16 mouse cellular contexts compared by ENCODE assay signal in genomic region chr1:135281841-135282240, GRCm38 (mm10). TPM values are rescaled to one million over a fixed set of nuclear protein-coding genes. Genes with fewer than 3 reads are reported as not detected.
DNase-seq lines count a peak whose midpoint lies in the region; ATAC-seq and TF ChIP-seq lines count a peak whose summit lies in the region.
"Had no signal": no experiment of that assay in that cellular context is flagged by ENCODE, and none has a peak within 500 bp of the region (broad histone marks: within the 10 kb centered on the region; RNA-seq: fewer than 3 reads in every experiment).

No protein-coding gene starts in this region.

- TF ChIP-seq EP300 in liver, postnatal 0 days (IDR thresholded peaks at IDR 0.05; ENCODE audit: low read depth) = no peak

- H3K9me3 ChIP-seq in embryonic facial prominence, embryonic 13.5 days = no peaks in the 10 kb centered on the region
- H3K9me3 ChIP-seq in embryonic facial prominence, embryonic 10.5 days = no peaks in the 10 kb centered on the region
- no peaks in the 10 kb centered on the region for H3K9me3 ChIP-seq in liver, postnatal 0 days (ENCODE audit: low read length)
- H3K9me3 ChIP-seq: midbrain, embryonic 12.5 days had no signal

- DNase-seq in embryonic facial prominence, embryonic 10.5 days (ENCODE audit: low spot score) = no peak
- DNase-seq in layer of hippocampus, adult 2 months (ENCODE audit: low spot score in 2 of 2) = no peak
- DNase-seq in layer of hippocampus, adult 11-12 months (ENCODE audit: low spot score) = no peak
- no peak for DNase-seq in liver, postnatal 0 days
- no peak for DNase-seq in right cerebral cortex, postnatal 4 days
- DNase-seq: cerebellum, adult 8-10 months; thymus, postnatal 4 days had no signal

- peaks cover 31% of the 10 kb centered on the region for H3K36me3 ChIP-seq in embryonic facial prominence, embryonic 13.5 days
- peaks cover 45% of the 10 kb centered on the region for H3K36me3 ChIP-seq in embryonic facial prominence, embryonic 10.5 days (replicated peaks)
- H3K36me3 ChIP-seq in liver, postnatal 0 days (replicated peaks; ENCODE audit: insufficient read depth, low read length) = peaks cover 19% of the 10 kb centered on the region

- H3K4me2 ChIP-seq in embryonic facial prominence, embryonic 13.5 days = peak overlapping the region; percentile 68; the same call in 1 of the 2 replicates
- H3K4me2 ChIP-seq in liver, postnatal 0 days (ENCODE audit: low read depth, low read length) = peak overlapping the region; percentile 78

- no peak for TF ChIP-seq CTCF in layer of hippocampus, adult 2 months (conservative IDR thresholded peaks at IDR 0.05)
- TF ChIP-seq CTCF in liver, postnatal 0 days (IDR thresholded peaks at IDR 0.05; ENCODE audit: low read depth) = no peak

- 94% methylated on average over 17 of the region's 17 CpGs for WGBS in embryonic facial prominence, embryonic 13.5 days
- 96% methylated on average over 17 of the region's 17 CpGs for WGBS in embryonic facial prominence, embryonic 10.5 days
- 88% methylated on average over 17 of the region's 17 CpGs for WGBS in liver, postnatal 0 days (ENCODE audit: insufficient replicate concordance)

- H3K27ac ChIP-seq in embryonic facial prominence, embryonic 13.5 days = no peak overlapping the region
- H3K27ac ChIP-seq in embryonic facial prominence, embryonic 10.5 days (replicated peaks) = no peak overlapping the region
- H3K27ac ChIP-seq in layer of hippocampus, adult 2 months = peak overlapping the region; percentile 98; the same call in 1 of the 2 replicates
- 0 out of 2 replicates have a peak overlapping the region, but pooled peaks have one; percentile 64 for H3K27ac ChIP-seq in brown adipose tissue, adult 24 weeks (replicated peaks; ENCODE audit: low read depth, low read length)
- peak overlapping the region; percentile 92 for H3K27ac ChIP-seq in liver, postnatal 0 days (ENCODE audit: low read depth)
- H3K27ac ChIP-seq: midbrain, embryonic 12.5 days had no signal

- no peak overlapping the region for H3K9ac ChIP-seq in embryonic facial prominence, embryonic 13.5 days
- no peak overlapping the region for H3K9ac ChIP-seq in liver, postnatal 0 days (replicated peaks)
- H3K9ac ChIP-seq: lung, embryonic 14.5 days; midbrain, embryonic 12.5 days had no signal

- H3K4me3 ChIP-seq in embryonic facial prominence, embryonic 13.5 days = no peak overlapping the region
- H3K4me3 ChIP-seq in embryonic facial prominence, embryonic 10.5 days = no peak overlapping the region
- H3K4me3 ChIP-seq in layer of hippocampus, adult 2 months = no peak overlapping the region; the same call in 1 of the 2 replicates
- peak overlapping the region; percentile 88 for H3K4me3 ChIP-seq in brown adipose tissue, adult 24 weeks (ENCODE audit: insufficient read depth, low read depth, low read length)
- H3K4me3 ChIP-seq in liver, postnatal 0 days (ENCODE audit: low read depth, low read length) = peak overlapping the region; percentile 84

- H3K27me3 ChIP-seq in embryonic facial prominence, embryonic 13.5 days = no peaks in the 10 kb centered on the region
- no peaks in the 10 kb centered on the region for H3K27me3 ChIP-seq in embryonic facial prominence, embryonic 10.5 days (replicated peaks; ENCODE audit: low read depth, poor library complexity, severe bottlenecking)
- no peaks in the 10 kb centered on the region for H3K27me3 ChIP-seq in liver, postnatal 0 days (ENCODE audit: insufficient read depth, low read length)
- H3K27me3 ChIP-seq: CH12.LX; midbrain, embryonic 12.5 days; Patski had no signal

- H3K4me1 ChIP-seq in embryonic facial prominence, embryonic 13.5 days = peaks cover 19% of the 10 kb centered on the region; the same call in 1 of the 2 replicates
- H3K4me1 ChIP-seq in embryonic facial prominence, embryonic 10.5 days = peaks cover 20% of the 10 kb centered on the region
- H3K4me1 ChIP-seq in brown adipose tissue, adult 24 weeks (ENCODE audit: control insufficient read depth, insufficient read depth, insufficient read length, low read length) = peaks cover 7% of the 10 kb centered on the region
- peaks cover 13% of the 10 kb centered on the region for H3K4me1 ChIP-seq in liver, postnatal 0 days (ENCODE audit: insufficient read depth)

- no peak for ATAC-seq in embryonic facial prominence, embryonic 13.5 days (ENCODE audit: insufficient number of reproducible peaks, insufficient read depth, low FRiP score, low TSS enrichment, low read depth)
- ATAC-seq in liver, postnatal 0 days = no peak
- ATAC-seq in erythroblast, adult 5-6 weeks (replicated peaks; ENCODE audit: low FRiP score, poor library complexity, severe bottlenecking) = no peak
- ATAC-seq: Patski had no signal

RNA-seq across cellular contexts. Expression of gene Rnpep, which starts 2.0 kb away (rescaled TPM):
- polyA plus RNA-seq in embryonic facial prominence, embryonic 13.5 days (2015; fragmentation: Nextera tagmentation; extraction: Ambion mirVana) = 87.9 and 93.5 TPM in 2 replicates
- 97.1 and 100 TPM in 2 replicates for polyA plus RNA-seq in embryonic facial prominence, embryonic 10.5 days (2016; fragmentation: Nextera tagmentation; extraction: Ambion mirVana)
- 10 to 100 TPM; 60.3 to 65.3 TPM for total RNA-seq in layer of hippocampus, adult 2 months (2021)
- polyA plus RNA-seq in brown adipose tissue, adult 24 weeks (2012; ENCODE audit: insufficient read depth, insufficient read length, missing spikeins) = 32.3 and 39.4 TPM in 2 replicates
- polyA plus RNA-seq in liver, postnatal 0 days (2015; fragmentation: Nextera tagmentation; extraction: Ambion mirVana) = 20.0 TPM in 2 replicates
- total RNA-seq in erythroblast, adult 5-6 weeks (2015; ENCODE audit: low replicate concordance) = 19.4 and 26.9 TPM in 2 replicates
- 15.3 and 18.6 TPM in 2 replicates for total RNA-seq in erythroblast, adult 5-6 weeks (2017; ENCODE audit: low replicate concordance)

RNA-seq across cellular contexts. Expression of gene Elf3, which starts 23.5 kb away (rescaled TPM):
- polyA plus RNA-seq in embryonic facial prominence, embryonic 13.5 days (2015; fragmentation: Nextera tagmentation; extraction: Ambion mirVana) = 9.0 and 12.2 TPM in 2 replicates
- polyA plus RNA-seq in embryonic facial prominence, embryonic 10.5 days (2016; fragmentation: Nextera tagmentation; extraction: Ambion mirVana) = 6.3 and 6.4 TPM in 2 replicates
- total RNA-seq in layer of hippocampus, adult 2 months (2021) = not detected
- polyA plus RNA-seq in brown adipose tissue, adult 24 weeks (2012; ENCODE audit: insufficient read depth, insufficient read length, missing spikeins) = not detected in 2 replicates
- 0.59 and 0.67 TPM in 2 replicates for polyA plus RNA-seq in liver, postnatal 0 days (2015; fragmentation: Nextera tagmentation; extraction: Ambion mirVana)
- not detected in 2 replicates for total RNA-seq in erythroblast, adult 5-6 weeks (2015; ENCODE audit: low replicate concordance)
- not detected in 2 replicates for total RNA-seq in erythroblast, adult 5-6 weeks (2017; ENCODE audit: low replicate concordance)
- total RNA-seq: layer of hippocampus, adult 18-20 months; left cerebral cortex, postnatal 14 days had no signal

RNA-seq across cellular contexts. Expression of gene Timm17a, which starts 31.7 kb away (rescaled TPM):
- 165 and 192 TPM in 2 replicates for polyA plus RNA-seq in embryonic facial prominence, embryonic 13.5 days (2015; fragmentation: Nextera tagmentation; extraction: Ambion mirVana)
- polyA plus RNA-seq in embryonic facial prominence, embryonic 10.5 days (2016; fragmentation: Nextera tagmentation; extraction: Ambion mirVana) = 213 and 215 TPM in 2 replicates
- 100 to 1,000 TPM; 177 to 178 TPM for total RNA-seq in layer of hippocampus, adult 2 months (2021)
- polyA plus RNA-seq in brown adipose tissue, adult 24 weeks (2012; ENCODE audit: insufficient read depth, insufficient read length, missing spikeins) = 295 and 336 TPM in 2 replicates
- polyA plus RNA-seq in liver, postnatal 0 days (2015; fragmentation: Nextera tagmentation; extraction: Ambion mirVana) = 122 and 124 TPM in 2 replicates
- 15.8 and 34.1 TPM in 2 replicates for total RNA-seq in erythroblast, adult 5-6 weeks (2015; ENCODE audit: low replicate concordance)
- total RNA-seq in erythroblast, adult 5-6 weeks (2017; ENCODE audit: low replicate concordance) = 3.3 TPM in 2 replicates

RNA-seq across cellular contexts. Expression of gene Lmod1, which starts 42.8 kb away (rescaled TPM):
- 0.42 and 0.59 TPM in 2 replicates for polyA plus RNA-seq in embryonic facial prominence, embryonic 13.5 days (2015; fragmentation: Nextera tagmentation; extraction: Ambion mirVana)
- 0.31 and 0.33 TPM in 2 replicates for polyA plus RNA-seq in embryonic facial prominence, embryonic 10.5 days (2016; fragmentation: Nextera tagmentation; extraction: Ambion mirVana)
- total RNA-seq in layer of hippocampus, adult 2 months (2021) = under 1 TPM; 0.39 to 0.61 TPM
- 1.8 and 2.1 TPM in 2 replicates for polyA plus RNA-seq in brown adipose tissue, adult 24 weeks (2012; ENCODE audit: insufficient read depth, insufficient read length, missing spikeins)
- polyA plus RNA-seq in liver, postnatal 0 days (2015; fragmentation: Nextera tagmentation; extraction: Ambion mirVana) = 0.13 and 0.14 TPM in 2 replicates
- not detected in 2 replicates for total RNA-seq in erythroblast, adult 5-6 weeks (2015; ENCODE audit: low replicate concordance)
- not detected in 2 replicates for total RNA-seq in erythroblast, adult 5-6 weeks (2017; ENCODE audit: low replicate concordance)
- total RNA-seq: CH12.LX had no signal

Comparison
In these comparisons a context has a peak if more than half of its experiments do, and no peak if none do; other contexts are left out.
1. H3K27ac ChIP-seq: peak in layer of hippocampus, adult 2 months (single experiment), brown adipose tissue, adult 24 weeks (single experiment) and liver, postnatal 0 days (single experiment); none in embryonic facial prominence, embryonic 13.5 days (single experiment) and embryonic facial prominence, embryonic 10.5 days (single experiment).
2. H3K4me3 ChIP-seq: peak in brown adipose tissue, adult 24 weeks (single experiment) and liver, postnatal 0 days (single experiment); none in embryonic facial prominence, embryonic 13.5 days (single experiment), embryonic facial prominence, embryonic 10.5 days (single experiment) and layer of hippocampus, adult 2 months (single experiment).